30 mouse cellular contexts compared by ENCODE assay signal in genomic region chr12:50893604-50894003, GRCm38 (mm10).
DNase-seq lines count a peak whose midpoint lies in the region; ATAC-seq and TF ChIP-seq lines count a peak whose summit lies in the region.
"Had no signal": no experiment of that assay in that cellular context is flagged by ENCODE, and none has a peak within 500 bp of the region (broad histone marks: within the 10 kb centered on the region; RNA-seq: fewer than 3 reads in every experiment).

No protein-coding gene starts in this region.

- peaks cover 15% of the 10 kb centered on the region for H3K4me1 ChIP-seq in forebrain, embryonic 13.5 days
- no peaks in the 10 kb centered on the region for H3K4me1 ChIP-seq in forebrain, embryonic 11.5 days (replicated peaks; ENCODE audit: control insufficient read depth, insufficient read depth, low read length)
- H3K4me1 ChIP-seq: heart, embryonic 10.5 days; heart, embryonic 15.5 days; kidney, embryonic 15.5 days; midbrain, embryonic 13.5 days; stomach, embryonic 15.5 days had no signal

- no peak for TF ChIP-seq CTCF in layer of hippocampus, adult 2 months (conservative IDR thresholded peaks at IDR 0.05)

- H3K4me2 ChIP-seq in forebrain, embryonic 13.5 days = no peak overlapping the region
- no peak overlapping the region for H3K4me2 ChIP-seq in forebrain, embryonic 11.5 days (ENCODE audit: low read depth, low read length, severe bottlenecking)
- H3K4me2 ChIP-seq: forebrain, embryonic 15.5 days; heart, embryonic 15.5 days; kidney, embryonic 15.5 days; midbrain, embryonic 13.5 days; stomach, embryonic 15.5 days had no signal

- H3K27me3 ChIP-seq in forebrain, embryonic 13.5 days = no peaks in the 10 kb centered on the region; the same call in 1 of the 2 replicates
- no peaks in the 10 kb centered on the region for H3K27me3 ChIP-seq in forebrain, embryonic 11.5 days (ENCODE audit: control insufficient read depth, insufficient read depth, low read length)
- H3K27me3 ChIP-seq: CH12.LX; forebrain, embryonic 15.5 days; heart, embryonic 15.5 days; kidney, embryonic 15.5 days; midbrain, embryonic 13.5 days; stomach, embryonic 15.5 days had no signal

- no peak overlapping the region for H3K4me3 ChIP-seq in forebrain, embryonic 13.5 days
- no peak overlapping the region for H3K4me3 ChIP-seq in forebrain, embryonic 11.5 days (ENCODE audit: low read depth, low read length)
- no peak overlapping the region for H3K4me3 ChIP-seq in layer of hippocampus, adult 2 months
- H3K4me3 ChIP-seq: erythroblast, embryonic 14.5 days; forebrain, embryonic 15.5 days; heart, embryonic 10.5 days; heart, embryonic 15.5 days; kidney, embryonic 15.5 days; left cerebral cortex, adult 2 months; midbrain, embryonic 13.5 days; stomach, embryonic 15.5 days had no signal

- no peak overlapping the region for H3K27ac ChIP-seq in forebrain, embryonic 13.5 days
- H3K27ac ChIP-seq in forebrain, embryonic 11.5 days (ENCODE audit: low read depth, low read length) = no peak overlapping the region
- peak overlapping the region; percentile 47 for H3K27ac ChIP-seq in layer of hippocampus, adult 2 months
- H3K27ac ChIP-seq: forebrain, embryonic 15.5 days; heart, embryonic 10.5 days; heart, embryonic 15.5 days; kidney, embryonic 15.5 days; left cerebral cortex, adult 2 months; liver, embryonic 14.5 days; macrophage; midbrain, embryonic 13.5 days; stomach, embryonic 15.5 days had no signal

- H3K9ac ChIP-seq in forebrain, embryonic 13.5 days = no peak overlapping the region
- no peak overlapping the region for H3K9ac ChIP-seq in forebrain, embryonic 11.5 days (ENCODE audit: low read length)
- H3K9ac ChIP-seq: forebrain, embryonic 15.5 days; heart, embryonic 15.5 days; kidney, embryonic 15.5 days; liver, embryonic 14.5 days; midbrain, embryonic 13.5 days; stomach, embryonic 15.5 days had no signal

- H3K9me3 ChIP-seq in forebrain, embryonic 13.5 days (replicated peaks) = no peaks in the 10 kb centered on the region
- H3K9me3 ChIP-seq in forebrain, embryonic 11.5 days (ENCODE audit: control insufficient read depth, low read length) = no peaks in the 10 kb centered on the region
- H3K9me3 ChIP-seq: forebrain, embryonic 15.5 days; heart, embryonic 10.5 days; heart, embryonic 15.5 days; kidney, embryonic 15.5 days; midbrain, embryonic 13.5 days; stomach, embryonic 15.5 days had no signal

- ATAC-seq in forebrain, embryonic 13.5 days = 0 out of 2 replicates have a peak, but pooled peaks have one; percentile 51
- ATAC-seq in forebrain, embryonic 11.5 days (replicated peaks; ENCODE audit: low FRiP score) = no peak
- ATAC-seq: forebrain, embryonic 15.5 days; hindbrain, embryonic 16.5 days; midbrain, embryonic 13.5 days had no signal

- no peaks in the 10 kb centered on the region for H3K36me3 ChIP-seq in forebrain, embryonic 13.5 days (ENCODE audit: poor library complexity, severe bottlenecking)
- H3K36me3 ChIP-seq in forebrain, embryonic 11.5 days (ENCODE audit: control insufficient read depth, insufficient read depth, low read length) = no peaks in the 10 kb centered on the region
- H3K36me3 ChIP-seq: forebrain, embryonic 15.5 days; heart, embryonic 10.5 days; heart, embryonic 15.5 days; kidney, embryonic 15.5 days; midbrain, embryonic 13.5 days; stomach, embryonic 15.5 days had no signal

- 15% methylated on average over 5 of the region's 5 CpGs for WGBS in forebrain, embryonic 13.5 days
- 22% methylated on average over 5 of the region's 5 CpGs for WGBS in forebrain, embryonic 11.5 days

- no peak for DNase-seq in forebrain, embryonic 11.5 days (ENCODE audit: low spot score)
- peak in 1 of 2 experiments; percentile 8 for DNase-seq in layer of hippocampus, adult 2 months (ENCODE audit: low spot score in 2 of 2)
- no peak for DNase-seq in layer of hippocampus, adult 9-10 months (ENCODE audit: low spot score)
- peak; percentile 2 to 5 for DNase-seq in right cerebral cortex, adult 2 months (ENCODE audit: low spot score in 2 of 2)
- no peak for DNase-seq in right cerebral cortex, postnatal 10 days (ENCODE audit: low spot score in 2 of 2)
- DNase-seq in spleen, adult 12 weeks (ENCODE audit: low spot score) = no peak
- DNase-seq: adrenal gland, adult 8-10 months; cerebellum, adult 11 months; cerebellum, adult 9-11 months; gastrocnemius, postnatal 25 days; heart, adult 11 months; kidney, adult 18-20 months; kidney, postnatal 25 days; liver; lung, adult 2 months; lung, postnatal 10 days; thymus, postnatal 14 days had no signal

Comparison
In these comparisons a context has a peak if more than half of its experiments do, and no peak if none do; other contexts are left out.
1. DNase-seq: peak in right cerebral cortex, adult 2 months (2 of 2); none in forebrain, embryonic 11.5 days (single experiment), layer of hippocampus, adult 9-10 months (single experiment), right cerebral cortex, postnatal 10 days (0 of 2) and spleen, adult 12 weeks (single experiment).